Mouse (Mus musculus) megakaryocyte, embryonic 14.5 days (primary cell): ENCODE measurements around the gene Frmd6.

Source experiments
- FLI1 ChIP-seq: IDR thresholded peaks from 2 replicates; pipeline ENCODE4 v1.6.1; 2012; ENCODE audit warnings: low read length, inconsistent platforms, mixed read lengths
- GATA1 ChIP-seq: IDR thresholded peaks from 3 replicates; pipeline ENCODE4 v1.6.1; 2012; ENCODE audit warnings: mixed read lengths, low read length, inconsistent platforms, borderline replicate concordance

DNA sequence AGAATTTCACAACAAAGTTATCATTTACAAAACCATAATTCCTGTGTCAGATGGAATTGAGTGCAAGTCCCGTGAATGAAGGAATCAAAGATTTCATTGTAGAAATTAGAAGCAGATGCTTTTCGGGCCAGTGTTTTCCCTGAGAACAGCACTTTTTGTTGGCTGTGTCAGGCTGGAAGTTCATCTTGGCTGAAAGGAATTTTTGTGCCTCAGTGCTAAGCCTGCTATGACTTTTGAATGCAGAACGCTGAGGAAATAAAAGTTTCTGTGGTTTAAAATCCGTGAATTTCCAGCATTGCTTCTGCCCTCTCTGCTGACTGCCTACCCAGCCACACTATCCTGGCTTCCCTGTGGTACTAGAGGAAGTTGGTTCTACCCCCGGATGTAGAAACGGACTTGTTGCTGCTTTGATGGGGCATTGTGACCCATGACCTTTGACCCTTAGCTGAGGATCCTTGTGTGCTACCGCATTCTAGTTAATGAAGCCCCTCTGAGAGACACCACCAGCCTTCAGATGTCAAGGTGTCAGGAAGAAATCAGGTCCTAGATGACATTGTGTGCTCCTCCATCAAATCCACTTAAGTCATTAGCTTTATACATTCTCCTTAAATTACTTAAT lies 26.1 kb downstream of the Frmd6 start:
- no peak for TF ChIP-seq GATA1
- no peak for TF ChIP-seq FLI1
